Mouse (Mus musculus) forebrain, postnatal 0 days (tissue): ENCODE data around the gene Dlk2. TPM values are rescaled to one million over a fixed set of nuclear protein-coding genes. Genes with fewer than 3 reads are reported as not detected.

Experiments
- ATAC-seq: fragments of 200-750 bp; cut with Nextera tagmentation; 2 replicates; pipeline ENCODE4 v1.8.0; 2017; ENCODE audit warnings: mild to moderate bottlenecking, moderate library complexity
- DNase-seq: peaks from one replicate; pipeline ENCODE4 v3.0.0-alpha.2; 2015
- H3K27ac ChIP-seq: fragments of 300-500 bp; sonication (generic); 2 replicates; pipeline ENCODE4 v1.5.1; 2014; ENCODE audit warnings: low read depth, mild to moderate bottlenecking, antibody characterized with exemption, low read length, moderate library complexity, mixed read lengths
- H3K27me3 ChIP-seq: fragments of 300-500 bp; sonication (generic); 2 replicates; pipeline ENCODE4 v1.6.1; 2014; ENCODE audit warnings: mild to moderate bottlenecking, low read length, mixed read lengths; ENCODE audit not compliant: insufficient read depth
- H3K36me3 ChIP-seq: fragments of 300-500 bp; sonication (generic); 2 replicates; pipeline ENCODE4 v1.6.1; 2014; ENCODE audit warnings: mild to moderate bottlenecking, moderate library complexity; ENCODE audit not compliant: insufficient read depth
- H3K4me1 ChIP-seq: fragments of 300-500 bp; sonication (generic); 2 replicates; pipeline ENCODE4 v1.6.1; 2014; ENCODE audit warnings: antibody characterized with exemption; ENCODE audit not compliant: insufficient read depth
- H3K4me2 ChIP-seq: fragments of 300-500 bp; sonication (generic); 2 replicates; pipeline ENCODE4 v1.6.1; 2014; ENCODE audit warnings: low read depth, mild to moderate bottlenecking, moderate library complexity
- H3K4me3 ChIP-seq: fragments of 300-500 bp; sonication (generic); 2 replicates; pipeline ENCODE4 v1.5.1; 2014; ENCODE audit warnings: low read depth, low read length, mixed read lengths
- H3K9ac ChIP-seq: fragments of 300-500 bp; sonication (generic); 2 replicates; pipeline ENCODE4 v1.6.1; 2014; ENCODE audit warnings: mild to moderate bottlenecking
- H3K9me3 ChIP-seq: fragments of 300-500 bp; sonication (generic); 2 replicates; pipeline ENCODE4 v1.6.1; 2016; ENCODE audit warnings: low read length
- CTCF ChIP-seq: sonication (generic); IDR thresholded peaks from 2 replicates; pipeline ENCODE4 v1.5.1; 2016; ENCODE audit warnings: antibody characterized with exemption, control low read depth, low read depth
- WGBS: fragments of 180-500 bp; shearing (Covaris S2); extraction: QIAGEN DNeasy Blood & Tissue Kit; methylation state at CpG from one replicate; pipeline ENCODE4 v1.1.7; 2014; 5-methylcytosine and 5-hydroxymethylcytosine counted together
- polyA plus RNA-seq: library from polyadenylated mRNA; unstranded; fragments of >200 nt; fragmentation: Nextera tagmentation; extraction: Ambion mirVana; gene quantifications from 2 replicates; pipeline ENCODE4 v1.2.1, GENCODE M21; 2015
- total RNA-seq: library from RNA; depleted of rRNA; stranded (reverse); fragments of >200 nt; gene quantifications from 2 replicates; pipeline ENCODE4 v1.2.3, GENCODE M21; 2014

Dlk2 gene
- total and polyA plus RNA-seq, 2 experiments from 2014 or later = 16.3 to 61.3 TPM

- WGBS = 81% methylated on average over 6 of the region's 6 CpGs
- TF ChIP-seq CTCF = no peak
- H3K9ac ChIP-seq = no peak overlapping the region
- no peaks in the 10 kb centered on the region for H3K9me3 ChIP-seq
- no peak overlapping the region for H3K27ac ChIP-seq
- DNase-seq (no peak), ATAC-seq (no peak)
- no peaks in the 10 kb centered on the region for H3K4me1 ChIP-seq
- no peaks in the 10 kb centered on the region for H3K27me3 ChIP-seq
- peaks cover 29% of the 10 kb centered on the region for H3K36me3 ChIP-seq
- no peak overlapping the region for H3K4me2 ChIP-seq
- no peak overlapping the region for H3K4me3 ChIP-seq
These were observed 30.2 kb upstream of the Dlk2 start for GRCm38 (mm10) chr17:46266986-46267385.

DNA sequence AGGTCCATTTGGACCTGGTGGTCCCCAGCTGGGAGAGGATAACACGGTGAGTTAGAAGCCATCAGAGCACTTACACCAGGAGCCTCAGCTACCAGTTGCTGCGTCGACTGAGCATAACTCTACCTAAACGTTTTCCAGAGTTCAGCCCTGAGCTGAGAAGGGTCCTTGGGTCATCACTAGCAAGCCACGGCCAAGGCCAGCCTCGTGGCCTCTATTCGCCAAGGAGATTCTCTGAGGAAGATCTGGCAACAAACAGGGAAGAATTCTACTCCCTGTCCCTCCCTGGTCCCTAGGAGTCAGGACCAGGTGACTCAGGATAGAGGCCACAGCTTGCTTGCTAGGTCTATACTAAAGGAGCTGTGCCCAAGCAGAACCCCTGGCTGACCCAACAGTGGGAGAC lies 29.7 kb upstream of the Dlk2 start:
- no peak for TF ChIP-seq CTCF
- ATAC-seq (no peak), DNase-seq (no peak)
- Histone ChIP-seq H3K4me1 (no peaks in the 10 kb centered on the region), H3K9me3 (no peaks in the 10 kb centered on the region), H3K9ac (no peak overlapping the region), H3K4me3 (no peak overlapping the region), H3K36me3 (peaks cover 25% of the 10 kb centered on the region), H3K27ac (no peak overlapping the region), H3K4me2 (no peak overlapping the region), H3K27me3 (no peaks in the 10 kb centered on the region)
- WGBS = 88% methylated on average over 7 of the region's 7 CpGs

DNA sequence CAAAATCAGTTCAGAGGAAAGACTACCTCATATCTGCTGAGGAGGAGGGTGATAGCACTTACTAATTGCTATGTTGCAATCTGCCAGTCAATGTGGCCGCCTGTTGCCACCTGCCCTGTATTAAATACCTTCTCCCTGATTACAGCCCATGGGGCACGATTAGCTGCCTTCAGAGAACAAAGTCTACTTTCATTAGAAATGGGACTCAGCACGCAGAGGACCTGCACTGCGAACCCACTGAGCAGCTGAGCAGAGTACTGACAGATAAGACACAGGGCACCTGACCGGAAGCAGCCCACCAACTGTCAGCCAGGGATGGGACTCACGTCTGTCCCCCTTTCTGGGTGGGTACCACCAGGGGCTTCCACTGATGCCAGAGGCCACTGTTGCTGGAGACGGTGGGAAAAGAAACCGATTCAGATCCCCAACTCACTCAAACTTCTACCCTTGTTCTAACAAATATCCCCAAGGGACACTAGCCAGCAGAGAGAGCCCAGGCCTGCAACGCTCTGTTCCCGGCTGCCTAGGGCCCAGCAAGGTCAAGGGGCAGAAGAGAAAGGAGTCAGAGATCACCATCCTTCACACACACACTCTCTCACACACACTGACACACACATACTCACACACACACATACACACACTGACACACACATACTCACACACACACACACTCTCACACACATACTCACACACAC lies 29.0 kb upstream of the Dlk2 start:
- 85% methylated on average over 10 of the region's 10 CpGs for WGBS
- H3K27ac ChIP-seq = no peak overlapping the region
- H3K9ac ChIP-seq = no peak overlapping the region
- no peak for DNase-seq
- H3K9me3 ChIP-seq = no peaks in the 10 kb centered on the region
- no peak for TF ChIP-seq CTCF
- H3K4me2 ChIP-seq = no peak overlapping the region
- no peaks in the 10 kb centered on the region for H3K4me1 ChIP-seq
- no peaks in the 10 kb centered on the region for H3K27me3 ChIP-seq
- H3K4me3 ChIP-seq = no peak overlapping the region
- peaks cover 22% of the 10 kb centered on the region for H3K36me3 ChIP-seq
- no peak for ATAC-seq

DNA sequence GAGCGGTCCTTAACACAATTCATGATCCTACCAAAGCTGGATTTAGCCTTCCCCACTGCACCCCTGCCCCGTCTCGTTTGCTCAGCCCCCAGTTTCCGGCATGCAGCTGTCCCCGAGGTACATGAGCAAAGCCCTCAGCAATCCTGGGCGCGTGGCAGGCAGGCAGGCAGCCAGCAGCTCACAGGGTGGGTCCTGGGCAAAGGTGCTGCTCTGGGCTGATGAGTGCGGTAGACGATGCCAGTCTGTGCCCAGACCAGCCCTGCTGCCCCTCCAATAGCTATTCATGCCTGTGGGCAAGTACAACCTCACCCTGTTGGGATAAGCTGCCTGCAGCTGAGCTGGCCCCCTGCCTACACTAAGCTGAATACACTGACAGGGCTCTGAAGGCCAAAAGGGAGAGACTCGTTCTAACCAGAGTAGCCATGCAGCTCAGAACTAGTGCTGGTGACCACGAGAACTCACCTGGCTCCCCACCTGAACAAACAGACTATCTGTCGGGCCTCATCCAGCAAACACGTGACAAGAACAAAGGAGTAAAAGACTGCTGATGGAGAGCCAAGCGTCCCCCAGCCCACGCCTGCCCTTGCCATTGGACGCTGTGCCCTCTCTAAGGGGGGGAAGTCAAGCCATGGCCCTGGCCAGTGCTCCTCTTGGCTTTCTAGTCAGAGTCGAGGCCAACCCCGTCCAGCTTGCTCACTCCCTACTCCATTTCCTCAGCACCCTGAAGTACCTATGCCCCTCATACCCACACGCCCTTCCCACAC lies 27.3 kb upstream of the Dlk2 start:
- H3K4me1 ChIP-seq = no peaks in the 10 kb centered on the region
- WGBS = 79% methylated on average over 19 of the region's 19 CpGs
- H3K27ac ChIP-seq = no peak overlapping the region
- H3K4me2 ChIP-seq = no peak overlapping the region
- H3K9me3 ChIP-seq = no peaks in the 10 kb centered on the region
- no peak overlapping the region for H3K9ac ChIP-seq
- H3K27me3 ChIP-seq = no peaks in the 10 kb centered on the region
- ATAC-seq (no peak; the same call in 1 of the 2 replicates), DNase-seq (no peak)
- H3K4me3 ChIP-seq = no peak overlapping the region
- no peak for TF ChIP-seq CTCF
- peaks cover 7% of the 10 kb centered on the region; the same call in 1 of the 2 replicates for H3K36me3 ChIP-seq

- DNase-seq = no peak
- no peak for ATAC-seq
- no peaks in the 10 kb centered on the region for H3K9me3 ChIP-seq
- no peak overlapping the region for H3K9ac ChIP-seq
- no peaks in the 10 kb centered on the region for H3K4me1 ChIP-seq
- H3K4me2 ChIP-seq = no peak overlapping the region
- peaks cover 7% of the 10 kb centered on the region; the same call in 1 of the 2 replicates for H3K36me3 ChIP-seq
- no peak overlapping the region for H3K4me3 ChIP-seq
- no peaks in the 10 kb centered on the region for H3K27me3 ChIP-seq
- TF ChIP-seq CTCF = no peak
- WGBS = 81% methylated on average over 2 of the region's 2 CpGs
- no peak overlapping the region for H3K27ac ChIP-seq
These were observed 25.2 kb upstream of the Dlk2 start for GRCm38 (mm10) chr17:46272058-46272457.

GRCm38 (mm10) chr17:46272675-46273074 lies 24.5 kb upstream of the Dlk2 start:
- 92% methylated on average over 5 of the region's 5 CpGs for WGBS
- H3K27ac ChIP-seq = no peak overlapping the region
- ATAC-seq = no peak
- H3K9ac ChIP-seq = no peak overlapping the region
- DNase-seq = no peak
- H3K36me3 ChIP-seq = peaks cover 7% of the 10 kb centered on the region; the same call in 1 of the 2 replicates
- no peak overlapping the region for H3K4me3 ChIP-seq
- H3K4me2 ChIP-seq = no peak overlapping the region
- H3K9me3 ChIP-seq = no peaks in the 10 kb centered on the region
- no peaks in the 10 kb centered on the region for H3K4me1 ChIP-seq
- TF ChIP-seq CTCF = no peak
- H3K27me3 ChIP-seq = no peaks in the 10 kb centered on the region

GRCm38 (mm10) chr17:46273803-46274236 lies 23.4 kb upstream of the Dlk2 start:
- no peak for TF ChIP-seq CTCF
- Histone ChIP-seq H3K4me2 (no peak overlapping the region), H3K4me3 (no peak overlapping the region), H3K27me3 (no peaks in the 10 kb centered on the region), H3K9me3 (no peaks in the 10 kb centered on the region), H3K27ac (no peak overlapping the region), H3K36me3 (peaks cover 12% of the 10 kb centered on the region; the same call in 1 of the 2 replicates), H3K9ac (no peak overlapping the region), H3K4me1 (no peaks in the 10 kb centered on the region)
- 70% methylated on average over 1 of the region's 1 CpGs for WGBS
- no peak for ATAC-seq
- DNase-seq = no peak
